Mouse (Mus musculus) G1E (cell line): ENCODE results near the gene Tstd1.

Experiments used
- CTCF ChIP-seq: IDR thresholded peaks from 2 replicates; pipeline ENCODE4 v1.5.1; 2012; ENCODE audit warnings: low read depth, low read length, inconsistent platforms, mixed read lengths
- GATA1 ChIP-seq: IDR thresholded peaks from 2 replicates; pipeline ENCODE4 v1.6.1; 2012; ENCODE audit warnings: borderline replicate concordance, low read length, inconsistent platforms, mixed read lengths
- POLR2AphosphoS5 ChIP-seq: IDR thresholded peaks from 2 replicates; pipeline ENCODE4 v1.6.1; 2012; ENCODE audit warnings: low read depth, low read length, inconsistent platforms; ENCODE audit not compliant: insufficient replicate concordance
- TAL1 ChIP-seq: conservative IDR thresholded peaks from 2 replicates; pipeline ENCODE4 v1.6.1; 2012; ENCODE audit warnings: low read depth, low read length, inconsistent platforms, mixed read lengths

DNA sequence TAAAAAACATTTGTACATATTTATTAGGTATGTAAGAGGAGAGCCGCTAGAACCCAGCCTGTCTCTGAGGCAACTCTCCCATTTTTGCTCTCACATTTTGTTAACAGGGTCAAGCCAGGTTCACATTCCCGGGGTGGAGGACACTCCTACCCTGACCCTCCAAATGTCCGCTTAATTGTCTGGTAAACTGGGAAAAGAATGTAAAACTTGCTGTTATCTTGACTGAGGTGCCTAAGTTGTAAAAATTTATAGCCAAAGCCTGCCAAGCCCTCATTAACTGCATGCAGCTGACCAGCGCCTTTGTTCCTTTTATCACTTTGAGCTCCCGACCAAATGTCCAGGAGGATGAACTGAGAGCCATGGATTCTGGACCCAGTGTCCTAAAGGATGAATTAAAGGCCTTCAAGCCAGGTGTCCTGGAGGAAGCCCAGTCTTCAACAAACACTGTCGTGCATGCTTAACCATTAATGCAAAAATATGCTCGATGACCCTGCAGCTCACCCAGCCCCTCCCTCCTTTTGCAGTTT, 16.7 kb downstream of the Tstd1 start:
- TF ChIP-seq CTCF (no peak), POLR2AphosphoS5 (no peak), GATA1 (no peak), TAL1 (no peak)
